Mouse (Mus musculus) spleen, postnatal 4 days (tissue): ENCODE data around the gene Ackr3.

ENCODE experiments used
- DNase-seq, 2 experiments: peaks; one replicate each; pipeline ENCODE4 v3.0.0; 2022; ENCODE audit warnings: low spot score in 2 of 2

Ackr3 gene

GRCm38 (mm10) chr1:90204821-90205220 is 1.0 kb downstream of the Ackr3 start:
- no peak for DNase-seq

GRCm38 (mm10) chr1:90205223-90205622 is 1.4 kb downstream of the Ackr3 start:
- DNase-seq, result no peak

GRCm38 (mm10) chr1:90206684-90207083 is 2.9 kb downstream of the Ackr3 start:
- DNase-seq, result no peak

GRCm38 (mm10) chr1:90207279-90207678 is 3.5 kb downstream of the Ackr3 start:
- no peak for DNase-seq

DNA sequence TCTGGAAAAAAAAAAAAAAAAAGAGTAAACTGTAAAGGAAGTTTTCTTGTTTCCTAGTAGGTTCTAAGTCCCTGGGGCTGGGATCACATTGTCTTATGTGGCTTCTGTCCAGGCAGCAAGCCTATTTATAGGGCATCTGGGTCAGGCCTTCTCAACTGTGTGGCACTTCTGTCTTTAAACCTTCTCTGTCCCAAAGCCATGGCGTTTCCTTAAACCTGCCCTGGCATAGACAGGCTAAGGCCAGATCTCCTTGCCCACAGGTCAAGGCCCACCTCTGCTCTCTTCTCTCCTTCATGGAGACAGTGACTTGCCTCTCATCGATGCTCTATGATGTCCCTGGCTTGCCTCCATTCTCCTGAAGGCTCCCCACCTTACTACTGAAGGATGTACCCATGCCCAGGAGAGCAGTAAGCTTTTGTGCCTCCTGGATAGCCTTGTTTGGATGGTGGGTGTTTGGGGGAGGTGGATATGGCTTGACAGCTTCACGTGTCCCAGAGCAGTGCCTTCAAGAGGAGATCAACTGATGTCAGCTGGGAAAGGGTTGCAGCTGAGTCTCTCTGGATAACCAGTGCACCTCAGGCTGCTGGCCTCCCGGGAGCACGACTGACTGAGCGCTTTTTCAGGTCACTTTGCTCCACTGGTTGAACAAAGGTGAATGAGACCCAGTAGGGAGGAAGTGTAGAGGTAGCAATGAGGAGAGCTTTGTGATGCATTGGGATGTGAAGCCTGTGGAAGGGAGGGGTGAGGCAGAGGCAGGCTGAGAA is 4.1 kb downstream of the Ackr3 start:
- DNase-seq, result no peak

GRCm38 (mm10) chr1:90208503-90208860 is 4.7 kb downstream of the Ackr3 start:
- no peak for DNase-seq

- DNase-seq, result no peak
These were observed 5.3 kb downstream of the Ackr3 start for GRCm38 (mm10) chr1:90209069-90209468.

DNA sequence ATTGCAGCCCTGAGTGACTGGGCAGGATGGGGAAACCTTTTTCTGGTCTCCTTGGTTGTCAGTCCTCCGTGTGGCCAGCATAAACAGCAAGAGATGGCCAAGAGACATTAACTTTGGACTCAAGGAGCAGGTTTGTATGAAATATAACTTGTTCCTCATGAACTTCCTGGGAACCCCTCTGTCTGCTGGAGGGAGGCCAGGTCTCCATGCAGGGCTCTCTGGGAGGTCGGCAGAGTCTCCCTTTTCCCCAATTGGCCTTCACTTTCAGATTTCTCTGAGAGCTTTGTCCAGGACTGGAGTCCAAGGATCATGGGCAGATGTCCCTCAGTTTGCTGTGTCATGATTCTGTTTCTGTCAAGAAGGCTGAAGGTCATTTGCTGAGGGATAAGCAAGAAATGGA is 6.0 kb downstream of the Ackr3 start:
- DNase-seq, result no peak

DNA sequence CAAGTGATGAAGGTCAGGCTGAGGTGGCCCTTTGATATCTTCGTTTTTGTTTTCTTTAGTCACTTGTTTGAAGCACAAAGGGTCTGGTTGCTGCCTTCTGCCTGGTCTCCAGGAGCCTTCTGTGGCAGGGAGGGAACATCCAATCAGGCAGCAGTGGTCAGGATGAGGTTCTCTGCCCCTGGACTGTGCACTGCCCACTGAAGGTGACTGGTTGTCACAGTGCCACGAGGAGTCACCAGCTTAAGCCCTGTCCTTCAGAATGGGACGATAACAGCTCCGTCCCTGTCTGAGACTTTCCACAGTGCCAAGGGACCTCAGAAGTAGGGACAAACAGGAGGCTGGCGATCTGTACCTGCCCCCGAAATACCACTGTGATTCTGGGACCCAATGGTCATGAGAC is 6.6 kb downstream of the Ackr3 start:
- DNase-seq, result no peak

GRCm38 (mm10) chr1:90210761-90211160 is 7.0 kb downstream of the Ackr3 start:
- no peak for DNase-seq

DNA sequence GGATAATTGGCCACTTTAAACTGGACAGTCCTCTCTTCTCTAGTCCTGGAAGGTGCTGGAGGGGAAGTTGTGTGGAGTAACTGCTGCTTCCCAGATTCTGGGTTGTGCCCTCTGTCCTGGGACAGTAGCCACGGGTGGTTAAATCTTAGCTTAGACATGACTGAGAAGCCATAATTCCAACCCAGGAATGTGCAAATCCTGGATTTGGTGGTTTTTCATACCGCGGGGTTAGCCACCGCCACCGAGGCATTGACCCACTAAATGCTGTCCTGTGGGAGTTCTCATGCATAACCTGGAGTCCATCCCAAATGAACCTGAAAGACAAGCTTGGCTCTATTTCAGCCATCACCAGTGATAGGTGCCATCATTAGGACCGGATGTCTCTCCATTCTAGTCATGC is 8.6 kb downstream of the Ackr3 start:
- DNase-seq, result no peak

DNA sequence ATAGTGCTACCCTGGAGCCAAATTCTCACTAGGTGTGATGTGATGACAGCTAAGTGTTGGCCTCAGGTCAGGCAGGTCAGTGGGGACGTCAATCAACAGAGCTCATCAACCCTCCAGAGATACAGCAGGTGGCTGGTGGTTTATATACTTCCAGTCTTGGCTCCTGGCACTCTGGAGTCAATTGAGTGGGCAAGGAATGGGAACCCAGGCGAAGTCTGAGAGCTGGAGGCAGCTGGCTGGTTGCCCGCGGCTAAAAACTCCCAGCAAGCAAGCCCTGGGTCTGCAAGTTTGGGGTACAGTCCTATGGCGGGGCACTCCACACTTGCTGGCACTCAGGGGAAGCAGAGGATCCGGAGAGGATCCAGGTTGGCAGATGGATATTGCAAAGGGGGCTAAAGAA is 9.1 kb downstream of the Ackr3 start:
- no peak for DNase-seq

- no peak for DNase-seq
These were observed 10.2 kb downstream of the Ackr3 start for GRCm38 (mm10) chr1:90214021-90214420.

DNA sequence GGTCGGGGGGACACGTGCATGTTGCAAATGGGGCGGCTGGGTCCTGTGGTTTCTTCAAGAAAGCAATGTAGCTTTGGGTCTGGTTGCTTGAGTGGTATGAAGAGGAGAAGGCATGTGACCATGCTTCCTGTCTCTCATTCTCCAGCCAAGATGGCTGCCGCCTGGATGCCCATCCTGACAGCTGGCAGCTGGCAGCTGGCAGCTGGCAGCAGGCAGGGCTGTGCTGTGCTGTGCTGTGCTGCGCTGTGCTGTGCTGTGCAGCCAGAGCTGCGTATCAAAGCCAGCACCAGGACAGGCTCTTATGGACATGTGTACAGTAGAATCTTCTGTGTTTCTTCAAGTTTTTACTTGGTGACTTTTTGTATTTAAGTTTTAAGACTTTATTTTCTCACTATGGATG is 11.1 kb downstream of the Ackr3 start:
- no peak for DNase-seq

DNA sequence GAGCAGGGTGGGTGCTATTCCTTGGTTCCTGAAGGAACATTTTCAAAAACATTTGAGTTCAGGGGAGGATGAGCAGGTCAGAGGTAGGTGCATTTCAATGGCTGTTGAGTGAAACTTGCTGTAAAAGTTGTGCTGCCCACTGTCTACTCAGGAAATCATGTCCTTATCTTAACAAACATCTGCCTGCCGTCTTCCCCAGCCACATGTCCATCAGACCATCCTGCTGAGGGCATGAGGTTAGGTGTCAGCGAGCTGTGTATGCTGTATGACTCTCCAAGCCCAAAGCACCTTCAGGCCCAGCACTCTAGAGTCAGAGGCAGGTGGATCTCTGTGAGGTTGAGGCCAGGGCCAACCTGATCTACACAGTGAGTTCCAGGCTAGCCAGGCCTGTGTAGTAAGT is 12.1 kb downstream of the Ackr3 start:
- no peak for DNase-seq

- DNase-seq, result no peak
These were observed 12.6 kb downstream of the Ackr3 start for GRCm38 (mm10) chr1:90216395-90216794.

DNA sequence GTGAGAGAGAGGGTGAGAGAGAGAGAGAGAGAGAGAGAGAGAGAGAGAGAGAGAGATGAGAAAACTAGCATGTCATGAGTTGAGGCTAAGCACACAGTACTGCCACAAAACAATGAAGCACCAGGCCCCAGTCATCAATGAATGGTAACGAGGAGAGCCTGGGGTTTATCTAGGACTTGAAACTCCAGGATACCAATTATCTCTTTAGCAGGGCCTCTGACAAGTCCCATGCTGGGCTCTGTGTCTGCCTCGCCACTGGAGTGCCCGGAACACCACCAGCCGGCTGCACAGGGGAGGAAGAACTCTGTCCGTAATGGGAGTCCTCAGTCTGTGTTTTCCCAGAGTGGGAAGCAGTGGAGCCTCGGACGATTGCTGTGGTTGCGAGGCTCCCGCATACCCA is 16.5 kb downstream of the Ackr3 start:
- no peak for DNase-seq

DNA sequence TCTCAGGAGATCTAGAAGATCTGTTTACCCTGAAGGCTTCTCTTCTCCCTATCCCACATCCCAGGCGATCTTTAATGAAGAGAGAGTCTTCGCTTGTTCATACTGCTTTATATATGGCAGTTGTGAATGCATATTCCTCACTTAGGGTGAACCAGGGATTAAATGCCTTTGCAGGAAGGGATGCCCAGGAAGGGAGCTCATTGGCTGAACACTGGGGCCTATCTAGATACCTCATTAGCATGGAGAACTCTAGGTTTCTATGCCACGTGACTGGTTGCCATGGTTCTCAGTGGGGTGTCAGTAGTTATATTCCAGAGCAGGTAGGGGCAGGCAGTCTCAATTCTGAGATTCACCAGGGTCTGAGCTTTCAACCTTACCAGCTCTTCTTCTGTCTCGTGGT is 17.1 kb downstream of the Ackr3 start:
- DNase-seq, result no peak

DNA sequence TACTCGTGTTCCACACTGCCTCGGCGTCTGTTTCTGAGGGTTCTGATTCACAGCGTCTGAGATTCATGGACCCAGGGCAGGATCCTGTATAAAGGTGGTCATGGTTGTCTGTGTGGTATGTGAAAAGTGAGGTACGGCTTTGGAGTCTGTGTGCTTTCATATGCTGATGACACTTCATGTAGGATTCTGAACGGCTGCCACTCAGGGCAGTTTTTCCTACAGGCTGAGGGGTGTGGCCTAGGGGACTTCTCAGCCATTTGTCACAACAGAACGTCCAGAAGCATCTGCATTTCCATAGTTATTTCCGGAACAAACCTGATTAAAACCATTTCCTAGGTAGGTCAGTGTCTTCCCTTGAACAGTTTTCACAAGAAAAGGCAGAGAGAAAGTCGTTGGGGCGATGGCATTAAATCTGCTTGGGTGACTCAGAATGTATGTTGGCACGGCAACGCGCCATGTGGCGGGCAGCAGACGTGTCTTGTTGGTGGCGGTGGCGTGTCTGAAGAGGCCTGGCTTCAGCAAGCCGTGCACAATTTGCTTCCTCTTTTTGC is 18.1 kb downstream of the Ackr3 start:
- no peak for DNase-seq

GRCm38 (mm10) chr1:90222427-90222901 is 18.7 kb downstream of the Ackr3 start:
- no peak for DNase-seq

DNA sequence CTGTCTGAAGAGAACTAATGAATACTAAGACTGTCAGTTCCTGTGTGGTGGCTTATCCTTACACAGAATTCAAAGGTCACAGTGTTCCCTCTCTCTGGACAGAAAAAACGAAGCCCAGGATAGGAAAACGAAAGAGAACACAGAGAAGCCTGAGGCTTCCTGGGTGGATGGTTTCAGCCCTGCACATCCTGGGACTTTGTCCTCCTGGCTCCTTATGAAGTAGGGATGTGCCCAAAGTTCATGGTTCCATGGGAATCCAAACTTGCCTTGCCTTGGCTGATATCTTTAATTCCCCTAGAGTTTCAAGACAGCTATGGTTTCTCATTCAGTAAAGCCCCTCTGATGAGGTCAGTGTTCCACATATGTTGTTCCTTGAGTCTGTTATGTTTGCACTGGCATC is 19.2 kb downstream of the Ackr3 start:
- no peak for DNase-seq

GRCm38 (mm10) chr1:90225603-90226254 is 21.9 kb downstream of the Ackr3 start:
- no peak for DNase-seq

GRCm38 (mm10) chr1:90227684-90228322 is 24.0 kb downstream of the Ackr3 start:
- DNase-seq, result no peak
